Mouse (Mus musculus): Measurements from ENCODE around the gene Cdc42ep2. TPM values are rescaled to one million over a fixed set of nuclear protein-coding genes. Genes with fewer than 3 reads are reported as not detected.

The Cdc42ep2 gene
- total RNA-seq, 2 experiments from 2014 or later, result 3.4 to 3.8 TPM

DNA sequence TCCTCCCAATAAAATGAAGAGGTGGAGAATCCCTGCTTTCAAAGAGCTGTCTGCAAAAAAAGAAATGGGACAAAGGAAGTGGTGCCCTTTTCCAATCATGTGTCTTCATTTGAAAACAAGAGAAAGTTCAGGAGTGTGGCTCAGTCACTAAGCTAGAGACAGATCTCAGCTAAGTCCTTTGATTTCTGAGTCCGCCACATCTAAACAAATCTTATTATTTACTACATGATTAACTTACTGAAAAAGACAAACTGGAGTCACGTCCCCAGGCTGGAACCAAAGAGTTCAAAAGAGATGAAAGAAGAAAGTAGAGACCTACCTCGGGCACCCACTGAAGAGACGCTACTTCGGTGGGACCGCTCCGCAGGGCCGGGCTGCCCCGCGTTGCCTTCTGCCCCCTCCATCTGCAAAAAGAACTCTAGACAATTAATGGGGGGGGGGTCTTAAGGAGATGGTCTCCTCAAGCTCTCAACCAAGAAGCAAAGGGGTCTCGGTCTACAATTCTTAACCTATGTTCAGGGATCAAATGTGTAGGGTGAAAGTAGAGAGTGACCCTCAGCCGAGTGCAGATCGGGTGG, 50.1 kb downstream of the Cdc42ep2 start:
- Histone ChIP-seq H3K27ac (peak overlapping the region; percentile 74), H3K4me3 (peak overlapping the region; percentile 75)
- TF ChIP-seq CTCF (conservative IDR thresholded peaks at IDR 0.05), result no peak
- no peak for DNase-seq (ENCODE audit: low spot score in 2 of 2)

DNA sequence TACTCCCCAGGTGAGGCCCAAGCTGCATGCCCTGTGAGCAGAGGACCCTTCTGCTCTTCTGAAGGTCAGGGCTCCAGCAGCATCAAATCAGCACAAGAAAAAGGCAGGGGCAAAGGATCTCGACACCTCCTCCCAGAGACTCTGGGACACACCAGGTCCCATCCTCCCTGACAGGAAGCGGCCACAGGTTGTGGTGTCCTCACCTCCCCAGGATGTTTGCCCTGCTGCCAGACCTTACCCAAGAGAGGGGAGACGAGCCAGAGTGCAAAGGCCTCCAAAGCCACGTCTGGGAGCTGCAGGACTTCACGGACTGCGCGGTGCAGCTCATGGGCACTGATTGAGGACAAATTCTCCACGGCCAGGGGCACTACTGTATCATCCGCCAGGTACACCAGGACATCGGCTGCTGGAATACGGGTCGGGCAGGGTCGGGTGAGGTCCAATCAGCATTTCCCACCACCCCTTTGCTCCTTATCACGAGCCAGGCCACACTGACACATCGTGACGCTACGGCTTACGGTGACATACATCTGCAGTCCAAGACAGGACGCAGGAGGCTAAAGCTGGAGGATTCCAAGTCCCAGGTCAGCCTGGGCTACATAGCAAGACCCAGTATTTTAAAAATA, 51.6 kb downstream of the Cdc42ep2 start:
- no peak for DNase-seq (ENCODE audit: low spot score in 2 of 2)
- Histone ChIP-seq H3K27ac (no peak overlapping the region), H3K4me3 (no peak overlapping the region)
- no peak for TF ChIP-seq CTCF (conservative IDR thresholded peaks at IDR 0.05)

DNA sequence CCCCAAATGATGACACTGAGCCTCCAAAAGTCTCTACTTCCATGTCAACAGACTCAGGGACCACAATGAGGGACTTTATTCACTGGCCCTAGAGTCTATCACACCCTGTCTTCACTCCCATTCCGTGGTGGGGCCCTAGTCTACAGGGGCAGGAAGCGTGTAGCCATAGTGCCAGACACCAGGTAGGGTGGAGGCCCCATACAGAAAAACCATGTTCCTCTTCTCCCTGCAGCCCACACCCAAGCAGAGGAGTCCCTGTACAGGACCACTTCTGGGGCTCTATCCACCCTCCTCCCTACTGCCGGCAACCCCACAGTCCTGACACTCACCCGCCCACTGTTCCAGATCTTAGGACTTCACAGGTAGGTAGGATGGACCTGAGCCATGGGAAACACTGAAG, 52.1 kb downstream of the Cdc42ep2 start:
- H3K4me3 ChIP-seq, result no peak overlapping the region
- H3K27ac ChIP-seq, result no peak overlapping the region
- no peak for TF ChIP-seq CTCF (conservative IDR thresholded peaks at IDR 0.05)
- DNase-seq (ENCODE audit: low spot score in 2 of 2), result no peak

DNA sequence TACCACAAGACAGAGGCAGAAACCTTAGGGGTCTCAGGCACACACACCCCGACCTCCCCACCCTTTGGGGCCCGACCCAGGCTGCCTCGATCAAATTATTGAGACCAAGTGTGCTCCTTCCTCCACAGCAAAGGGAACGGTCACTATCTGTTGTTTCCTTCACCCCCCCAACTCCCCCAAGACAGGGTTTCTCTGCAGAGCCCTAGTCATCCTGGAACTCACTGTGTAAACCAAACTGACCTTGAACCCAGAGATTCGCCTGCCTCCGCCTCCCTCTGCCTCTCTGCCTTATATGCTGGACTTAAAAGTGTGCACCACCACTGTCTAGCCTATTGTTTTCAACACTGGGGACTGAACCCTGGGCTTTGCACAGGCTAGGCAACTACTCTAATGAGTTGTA, 52.9 kb downstream of the Cdc42ep2 start:
- no peak for DNase-seq (ENCODE audit: low spot score in 2 of 2)
- H3K4me3 ChIP-seq, result no peak overlapping the region
- TF ChIP-seq CTCF (conservative IDR thresholded peaks at IDR 0.05), result no peak
- H3K27ac ChIP-seq, result no peak overlapping the region

DNA sequence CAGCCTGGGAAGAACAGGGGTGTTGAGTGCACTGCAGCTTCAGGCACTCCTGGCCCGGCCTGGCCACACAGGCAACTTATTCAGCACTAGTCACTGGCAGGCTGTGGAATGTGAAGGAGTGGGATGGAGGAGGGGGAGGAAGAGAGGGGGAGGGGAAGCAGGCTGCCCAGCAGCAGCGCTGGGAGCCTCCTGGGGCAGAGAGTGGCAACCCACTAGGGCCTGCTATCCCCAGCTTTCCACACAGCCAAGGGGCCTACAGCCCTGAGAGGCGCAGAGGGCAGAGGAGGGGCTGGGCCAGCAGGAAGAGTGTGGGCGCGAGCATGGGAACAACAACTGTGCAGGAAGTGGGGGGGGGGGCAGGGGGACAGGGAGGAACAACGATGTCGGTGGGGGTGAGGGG, 53.3 kb downstream of the Cdc42ep2 start:
- TF ChIP-seq CTCF (conservative IDR thresholded peaks at IDR 0.05), result no peak
- no peak for DNase-seq (ENCODE audit: low spot score in 2 of 2)
- H3K4me3 ChIP-seq, result no peak overlapping the region
- H3K27ac ChIP-seq, result no peak overlapping the region

DNA sequence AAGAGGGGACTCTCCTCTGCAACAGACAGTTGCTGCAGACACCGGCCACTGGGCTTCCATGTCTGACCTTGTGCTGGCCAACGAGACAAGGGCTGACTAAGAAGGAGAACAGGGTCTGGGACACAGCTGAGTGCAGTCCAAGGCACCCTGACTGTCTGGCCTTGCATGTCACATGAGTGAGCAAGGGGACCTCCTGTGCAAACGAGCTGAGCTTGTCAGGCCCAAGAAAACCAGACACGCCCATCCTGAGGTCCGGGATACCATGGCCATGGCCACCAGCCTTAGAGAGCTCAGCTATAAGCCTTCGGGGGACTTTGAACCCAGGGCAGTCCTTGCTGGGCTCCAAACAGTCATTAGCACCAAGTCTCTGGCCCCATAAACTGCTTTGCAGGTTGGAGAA, 56.5 kb downstream of the Cdc42ep2 start:
- DNase-seq (ENCODE audit: low spot score in 2 of 2), result no peak
- no peak overlapping the region for H3K4me3 ChIP-seq
- no peak for TF ChIP-seq CTCF (conservative IDR thresholded peaks at IDR 0.05)
- H3K27ac ChIP-seq, result no peak overlapping the region

Other genes starting within 250 kb of the Cdc42ep2 start
- 10 to 100 TPM; 20.2 to 20.4 TPM for gene Map3k11, start 236.1 kb downstream of the Cdc42ep2 start, total RNA-seq (2021)
- 10 to 100 TPM; 69.1 to 78.8 TPM for gene Pcnx3, start 235.9 kb downstream of the Cdc42ep2 start, total RNA-seq (2021)
- under 1 TPM in 1 of 2 experiments, not detected in 1; 0.36 TPM for gene Kcnk7, start 220.4 kb downstream of the Cdc42ep2 start, total RNA-seq (2021)
- gene Ehbp1l1, start 198.5 kb downstream of the Cdc42ep2 start, total RNA-seq (2021), result 10 to 100 TPM; 11.8 to 17.7 TPM
- gene Fam89b, start 195.2 kb downstream of the Cdc42ep2 start, total RNA-seq (2021), result 10 to 100 TPM; 26.5 to 29.4 TPM
- gene Ltbp3, start 183.9 kb downstream of the Cdc42ep2 start, total RNA-seq (2021), result 10 to 100 TPM; 23.8 to 30.0 TPM
- 10 to 100 TPM; 74.1 to 80.9 TPM for gene Scyl1, start 153.4 kb downstream of the Cdc42ep2 start, total RNA-seq (2021)
- 10 to 100 TPM in 1 of 2 experiments, 1 to 10 TPM in 1; 9.5 to 10.6 TPM for gene Frmd8, start 49.5 kb downstream of the Cdc42ep2 start, total RNA-seq (2021)
- 1 to 10 TPM; 3.5 to 3.6 TPM for gene Slc25a45, start 47.0 kb downstream of the Cdc42ep2 start, total RNA-seq (2021)
- gene Tigd3, start 30.7 kb downstream of the Cdc42ep2 start, total RNA-seq (2021), result 1 to 10 TPM; 2.5 to 3.2 TPM
- 10 to 100 TPM; 94.1 to 95.3 TPM for gene Dpf2, start 11.8 kb downstream of the Cdc42ep2 start, total RNA-seq (2021)
- 1 to 10 TPM; 6.2 to 6.6 TPM for gene Pola2, start 39.4 kb upstream of the Cdc42ep2 start, total RNA-seq (2021)
- gene Slc22a20, start 61.3 kb upstream of the Cdc42ep2 start, total RNA-seq (2021), result not detected
- gene Capn1, start 91.1 kb upstream of the Cdc42ep2 start, total RNA-seq (2021), result 10 to 100 TPM; 28.2 to 29.9 TPM
- gene Syvn1, start 121.8 kb upstream of the Cdc42ep2 start, total RNA-seq (2021), result 10 to 100 TPM; 42.0 to 45.1 TPM
- 10 to 100 TPM; 42.8 to 49.6 TPM for gene Mrpl49, start 133.0 kb upstream of the Cdc42ep2 start, total RNA-seq (2021)
- gene Fau, start 133.0 kb upstream of the Cdc42ep2 start, total RNA-seq (2021), result 100 to 1,000 TPM; 676 to 714 TPM
- 10 to 100 TPM; 39.0 to 42.5 TPM for gene Znhit2, start 136.4 kb upstream of the Cdc42ep2 start, total RNA-seq (2021)
- 10 to 100 TPM; 25.3 to 26.0 TPM for gene Tm7sf2, start 143.6 kb upstream of the Cdc42ep2 start, total RNA-seq (2021)
- gene Vps51, start 152.4 kb upstream of the Cdc42ep2 start, total RNA-seq (2021), result 100 to 1,000 TPM in 1 of 2 experiments, 10 to 100 TPM in 1; 96.5 to 103 TPM
- not detected for gene Tmem262, start 155.2 kb upstream of the Cdc42ep2 start, total RNA-seq (2021)
- gene Gm28374, start 157.4 kb upstream of the Cdc42ep2 start, total RNA-seq (2021), result not detected
- 10 to 100 TPM; 40.1 to 44.0 TPM for gene Zfpl1, start 160.1 kb upstream of the Cdc42ep2 start, total RNA-seq (2021)
- gene Cdca5, start 160.2 kb upstream of the Cdc42ep2 start, total RNA-seq (2021), result under 1 TPM; 0.23 to 0.27 TPM
- not detected for gene AC131692.1, start 169.6 kb upstream of the Cdc42ep2 start, total RNA-seq (2021)
- gene Naaladl1, start 181.0 kb upstream of the Cdc42ep2 start, total RNA-seq (2021), result under 1 TPM in 1 of 2 experiments, not detected in 1; 0.17 TPM
- gene Sac3d1, start 193.8 kb upstream of the Cdc42ep2 start, total RNA-seq (2021), result 10 to 100 TPM; 14.0 to 15.0 TPM
- 10 to 100 TPM; 43.5 to 46.0 TPM for gene Snx15, start 203.5 kb upstream of the Cdc42ep2 start, total RNA-seq (2021)
- under 1 TPM in 1 of 2 experiments, not detected in 1; 0.29 TPM for gene Batf2, start 216.2 kb upstream of the Cdc42ep2 start, total RNA-seq (2021)
- gene Arl2, start 216.7 kb upstream of the Cdc42ep2 start, total RNA-seq (2021), result 10 to 100 TPM; 72.1 to 76.9 TPM

Data from layer of hippocampus, adult 2 months (tissue).